Mouse (Mus musculus) right cerebral cortex, postnatal 14 days (tissue): Measurements from ENCODE around the gene Hist1h2ae.
A peak's percentile ranks its signal among the peaks of the same experiment; 100 is the strongest.
"Not testable (repeated sequence)": the region's sequence is repeated elsewhere in the genome, so short reads cannot be mapped to it uniquely, and the experiment has no call there.

Experiments used
- DNase-seq: peaks from one replicate; pipeline ENCODE4 v3.0.0; 2022

Gene Hist1h2ae

GRCm38 (mm10) chr13:23571022-23571503 is at the start of gene Hist1h2ae, which contains the start of gene Hist1h2bg:
Hist1h2ae (minus strand) TSS chr13:23571220.
Hist1h2bg (plus strand) TSS chr13:23571396.
- DNase-seq, result peak; percentile 34

GRCm38 (mm10) chr13:23620056-23620732 is 49.2 kb upstream of the Hist1h2ae start:
- no peak for DNase-seq

- no peak for DNase-seq
These were observed 40.6 kb upstream of the Hist1h2ae start for GRCm38 (mm10) chr13:23611638-23612037.

GRCm38 (mm10) chr13:23610393-23610792 is 39.4 kb upstream of the Hist1h2ae start:
- no peak for DNase-seq

- DNase-seq, result no peak
These were observed 38.8 kb upstream of the Hist1h2ae start for GRCm38 (mm10) chr13:23609844-23610243.

GRCm38 (mm10) chr13:23609209-23609608 is 38.2 kb upstream of the Hist1h2ae start:
- no peak for DNase-seq

GRCm38 (mm10) chr13:23605052-23605451 is 34.0 kb upstream of the Hist1h2ae start:
- DNase-seq, result no peak

GRCm38 (mm10) chr13:23604452-23604851 is 33.4 kb upstream of the Hist1h2ae start:
- no peak for DNase-seq

GRCm38 (mm10) chr13:23603182-23603699 is 32.2 kb upstream of the Hist1h2ae start:
- DNase-seq, result no peak

GRCm38 (mm10) chr13:23597957-23598356 is 26.9 kb upstream of the Hist1h2ae start:
- peak; percentile 77 for DNase-seq

GRCm38 (mm10) chr13:23595622-23596372 is 24.8 kb upstream of the Hist1h2ae start:
- DNase-seq, result no peak

GRCm38 (mm10) chr13:23595185-23595584 is 24.2 kb upstream of the Hist1h2ae start:
- no peak for DNase-seq

GRCm38 (mm10) chr13:23593051-23593770 is 22.2 kb upstream of the Hist1h2ae start:
- DNase-seq, result no peak

- no peak for DNase-seq
These were observed 21.6 kb upstream of the Hist1h2ae start for GRCm38 (mm10) chr13:23592614-23593013.

GRCm38 (mm10) chr13:23591886-23592285 is 20.9 kb upstream of the Hist1h2ae start:
- not testable (repeated sequence) for DNase-seq

GRCm38 (mm10) chr13:23591206-23591605 is 20.2 kb upstream of the Hist1h2ae start:
- DNase-seq, result no peak

GRCm38 (mm10) chr13:23586940-23587225 is 15.9 kb upstream of the Hist1h2ae start:
- DNase-seq, result no peak

GRCm38 (mm10) chr13:23586099-23586939 is 15.3 kb upstream of the Hist1h2ae start:
- DNase-seq, result no peak

- DNase-seq, result peak; percentile 43
These were observed 14.6 kb upstream of the Hist1h2ae start for GRCm38 (mm10) chr13:23585442-23586098.

- peak; percentile 69 for DNase-seq
These were observed 14.0 kb upstream of the Hist1h2ae start for GRCm38 (mm10) chr13:23585029-23585441.

- no peak for DNase-seq
These were observed 13.3 kb upstream of the Hist1h2ae start for GRCm38 (mm10) chr13:23584331-23584730.
